Mouse (Mus musculus) hindbrain, postnatal 0 days (tissue): Measurements from ENCODE around the gene Get4. TPM values are rescaled to one million over a fixed set of nuclear protein-coding genes. Genes with fewer than 3 reads are reported as not detected.

Experiments
- ATAC-seq: fragments of 200-750 bp; cut with Nextera tagmentation; 2 replicates; pipeline ENCODE4 v1.8.0; 2017; ENCODE audit warnings: mild to moderate bottlenecking, moderate TSS enrichment, moderate library complexity
- DNase-seq: peaks from one replicate; pipeline ENCODE4 v3.0.0-alpha.2; 2015; ENCODE audit warnings: low spot score
- H3K27ac ChIP-seq: fragments of 300-500 bp; sonication (generic); 2 replicates; pipeline ENCODE4 v1.5.1; 2014; ENCODE audit warnings: mild to moderate bottlenecking
- H3K27me3 ChIP-seq: fragments of 300-500 bp; sonication (generic); 2 replicates; pipeline ENCODE4 v1.6.1; 2014; ENCODE audit warnings: low read length, mixed read lengths; ENCODE audit not compliant: insufficient read depth
- H3K36me3 ChIP-seq: fragments of 300-500 bp; sonication (generic); 2 replicates; pipeline ENCODE4 v1.6.1; 2014; ENCODE audit warnings: low read length, mixed read lengths; ENCODE audit not compliant: insufficient read depth
- H3K4me1 ChIP-seq: fragments of 300-500 bp; sonication (generic); 2 replicates; pipeline ENCODE4 v1.6.1; 2014; ENCODE audit warnings: antibody characterized with exemption, low read length, mixed read lengths; ENCODE audit not compliant: insufficient read depth
- H3K4me2 ChIP-seq: fragments of 300-500 bp; sonication (generic); 2 replicates; pipeline ENCODE4 v1.6.1; 2014; ENCODE audit warnings: low read depth, mild to moderate bottlenecking, low read length, moderate library complexity, mixed read lengths
- H3K4me3 ChIP-seq: fragments of 300-500 bp; sonication (generic); 2 replicates; pipeline ENCODE4 v1.5.1; 2014; ENCODE audit warnings: low read length
- H3K9ac ChIP-seq: fragments of 300-500 bp; sonication (generic); replicated peaks from 2 replicates; pipeline ENCODE4 v1.6.1; 2014; ENCODE audit warnings: mild to moderate bottlenecking, low read length, moderate library complexity, mixed read lengths
- H3K9me3 ChIP-seq: fragments of 300-500 bp; sonication (generic); 2 replicates; pipeline ENCODE4 v1.6.1; 2016; ENCODE audit warnings: low read length, mixed read lengths
- CTCF ChIP-seq: IDR thresholded peaks from 2 replicates; pipeline ENCODE4 v1.5.1; 2016; ENCODE audit warnings: antibody characterized with exemption, control low read depth, low read depth
- WGBS: fragments of 180-500 bp; shearing (Covaris S2); extraction: QIAGEN DNeasy Blood & Tissue Kit; methylation state at CpG from one replicate; pipeline ENCODE4 v1.1.7; 2014; 5-methylcytosine and 5-hydroxymethylcytosine counted together
- polyA plus RNA-seq: library from polyadenylated mRNA; unstranded; fragments of >200 nt; fragmentation: Nextera tagmentation; extraction: Ambion mirVana; gene quantifications from 2 replicates; pipeline ENCODE4 v1.2.1, GENCODE M21; 2015
- total RNA-seq: library from RNA; depleted of rRNA; stranded (reverse); fragments of >200 nt; gene quantifications from 2 replicates; pipeline ENCODE4 v1.2.3, GENCODE M21; 2014

Get4 gene
- total and polyA plus RNA-seq, 2 experiments from 2014 or later = 49.2 to 141 TPM

DNA sequence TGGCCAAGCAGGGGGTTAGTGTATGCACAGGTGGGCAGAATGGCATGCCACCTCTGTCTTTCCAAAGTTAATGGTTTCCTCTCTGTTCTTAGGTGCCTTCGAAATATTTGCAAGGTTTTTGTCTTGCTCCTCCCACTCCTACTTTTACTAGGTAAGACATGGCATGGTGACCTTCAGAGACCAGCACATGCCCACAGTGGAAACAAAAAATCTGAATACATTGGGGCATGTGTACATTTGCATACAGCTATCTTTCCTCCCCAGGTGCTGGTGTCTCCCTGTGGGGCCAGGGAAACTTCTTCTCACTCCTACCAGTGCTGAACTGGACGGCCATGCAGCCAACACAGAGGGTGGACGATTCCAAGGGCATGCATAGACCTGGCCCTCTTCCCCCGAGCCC, 17.7 kb upstream of the Get4 start:
- no peak for ATAC-seq
- Histone ChIP-seq H3K27me3 (no peaks in the 10 kb centered on the region), H3K4me2 (no peak overlapping the region), H3K36me3 (peaks cover 69% of the 10 kb centered on the region), H3K9me3 (no peaks in the 10 kb centered on the region), H3K4me1 (no peaks in the 10 kb centered on the region), H3K4me3 (no peak overlapping the region), H3K27ac (no peak overlapping the region), H3K9ac (no peak overlapping the region)
- no peak for DNase-seq
- 96% methylated on average over 4 of the region's 4 CpGs for WGBS
- TF ChIP-seq CTCF = no peak

- H3K4me2 ChIP-seq = no peak overlapping the region
- no peak for ATAC-seq
- H3K36me3 ChIP-seq = peaks cover 85% of the 10 kb centered on the region
- H3K4me3 ChIP-seq = no peak overlapping the region
- no peak overlapping the region for H3K27ac ChIP-seq
- no peaks in the 10 kb centered on the region for H3K4me1 ChIP-seq
- no peak for DNase-seq
- no peaks in the 10 kb centered on the region for H3K9me3 ChIP-seq
- no peaks in the 10 kb centered on the region for H3K27me3 ChIP-seq
- H3K9ac ChIP-seq = no peak overlapping the region
- WGBS = 81% methylated on average over 4 of the region's 4 CpGs
- TF ChIP-seq CTCF = no peak
Measured at GRCm38 (mm10) chr5:139237436-139237835, 14.7 kb upstream of the Get4 start.

DNA sequence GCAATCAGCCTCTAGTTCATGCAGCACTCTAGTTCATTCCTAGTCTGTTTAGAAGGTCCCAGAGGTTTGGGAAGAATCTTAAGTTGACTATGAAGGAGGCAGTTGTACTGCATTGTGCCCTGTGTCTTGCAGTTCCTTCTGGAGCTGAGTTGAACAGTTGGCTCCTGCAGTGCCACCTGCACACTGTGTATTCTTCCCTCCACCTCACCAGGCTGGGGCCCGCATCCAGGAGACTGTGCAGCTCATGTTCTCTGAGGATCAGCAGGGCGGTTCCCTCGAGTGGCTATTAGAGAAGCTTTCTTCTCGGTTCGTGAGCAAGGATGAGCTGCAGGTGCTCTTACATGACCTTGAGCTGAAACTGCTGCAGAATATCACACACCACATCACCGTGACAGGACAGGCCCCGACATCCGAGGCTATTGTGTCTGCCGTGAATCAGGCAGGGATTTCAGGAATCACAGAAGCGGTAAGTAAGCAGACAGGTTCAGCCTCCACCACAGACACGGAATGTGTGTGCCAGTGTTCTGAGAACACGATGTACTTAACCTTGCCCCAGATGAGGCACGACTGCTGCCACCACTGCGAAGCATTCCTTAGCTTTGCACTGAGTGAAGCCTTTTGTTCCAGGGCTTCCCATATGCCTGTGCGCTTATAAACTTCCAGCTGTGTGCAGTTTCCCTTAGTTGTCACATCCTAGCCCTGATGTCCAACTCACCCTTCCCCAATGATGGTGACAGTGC, 10.9 kb upstream of the Get4 start:
- no peak for DNase-seq
- Histone ChIP-seq H3K4me1 (no peaks in the 10 kb centered on the region), H3K4me2 (no peak overlapping the region), H3K4me3 (no peak overlapping the region), H3K9me3 (no peaks in the 10 kb centered on the region), H3K27ac (no peak overlapping the region), H3K36me3 (peaks cover 85% of the 10 kb centered on the region), H3K9ac (no peak overlapping the region), H3K27me3 (no peaks in the 10 kb centered on the region)
- ATAC-seq = no peak
- no peak for TF ChIP-seq CTCF
- 87% methylated on average over 15 of the region's 15 CpGs for WGBS

GRCm38 (mm10) chr5:139243384-139243783, 8.7 kb upstream of the Get4 start:
- ATAC-seq (no peak), DNase-seq (peak; percentile 40)
- Histone ChIP-seq H3K9me3 (no peaks in the 10 kb centered on the region), H3K4me1 (no peaks in the 10 kb centered on the region), H3K4me3 (no peak overlapping the region), H3K36me3 (peaks cover 88% of the 10 kb centered on the region), H3K27ac (no peak overlapping the region), H3K9ac (no peak overlapping the region), H3K27me3 (no peaks in the 10 kb centered on the region), H3K4me2 (no peak overlapping the region)
- WGBS = 75% methylated on average over 1 of the region's 1 CpGs
- TF ChIP-seq CTCF = no peak

GRCm38 (mm10) chr5:139247767-139248166, 4.4 kb upstream of the Get4 start:
- H3K9ac ChIP-seq = no peak overlapping the region
- ATAC-seq (no peak), DNase-seq (no peak)
- H3K9me3 ChIP-seq = no peaks in the 10 kb centered on the region
- no peak overlapping the region for H3K4me2 ChIP-seq
- no peak for TF ChIP-seq CTCF
- no peak overlapping the region for H3K27ac ChIP-seq
- H3K36me3 ChIP-seq = peaks cover 66% of the 10 kb centered on the region
- WGBS = 92% methylated on average over 3 of the region's 3 CpGs
- no peaks in the 10 kb centered on the region for H3K4me1 ChIP-seq
- no peak overlapping the region for H3K4me3 ChIP-seq
- H3K27me3 ChIP-seq = no peaks in the 10 kb centered on the region

DNA sequence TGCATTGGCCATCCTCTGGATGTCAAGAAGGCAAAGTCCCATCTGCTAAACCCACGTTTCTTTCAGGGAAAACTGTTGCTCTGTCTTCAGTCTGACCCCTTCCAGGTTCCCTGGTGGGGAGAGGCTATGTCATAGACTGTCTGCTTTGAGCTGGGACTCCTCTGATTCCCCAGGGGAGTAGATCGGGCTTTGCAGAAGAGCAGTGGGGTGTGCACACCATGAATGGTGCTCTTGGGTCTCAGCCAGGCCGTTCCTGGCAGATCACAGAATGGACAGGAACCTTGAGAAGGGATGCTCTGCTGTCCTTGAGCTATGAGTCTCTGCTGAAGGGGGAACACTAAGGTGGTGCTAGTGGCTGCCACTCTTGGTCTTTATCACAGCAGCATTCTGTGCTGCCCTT, 3.3 kb upstream of the Get4 start:
- TF ChIP-seq CTCF = no peak
- peaks cover 61% of the 10 kb centered on the region for H3K36me3 ChIP-seq
- peaks cover 8% of the 10 kb centered on the region for H3K4me1 ChIP-seq
- H3K4me2 ChIP-seq = no peak overlapping the region
- no peaks in the 10 kb centered on the region for H3K27me3 ChIP-seq
- 67% methylated on average over 3 of the region's 3 CpGs for WGBS
- no peak for DNase-seq
- H3K4me3 ChIP-seq = no peak overlapping the region
- no peaks in the 10 kb centered on the region for H3K9me3 ChIP-seq
- no peak for ATAC-seq
- no peak overlapping the region for H3K9ac ChIP-seq
- no peak overlapping the region for H3K27ac ChIP-seq

GRCm38 (mm10) chr5:139251279-139251678, 845 bp upstream of the Get4 start:
- peaks cover 37% of the 10 kb centered on the region for H3K36me3 ChIP-seq
- peaks cover 16% of the 10 kb centered on the region for H3K4me1 ChIP-seq
- no peaks in the 10 kb centered on the region for H3K27me3 ChIP-seq
- peak overlapping the region; percentile 80; the same call in 1 of the 2 replicates for H3K9ac ChIP-seq
- peak overlapping the region; percentile 86 for H3K27ac ChIP-seq
- no peak for TF ChIP-seq CTCF
- H3K9me3 ChIP-seq = no peaks in the 10 kb centered on the region
- H3K4me3 ChIP-seq = peak overlapping the region; percentile 79; the same call in 1 of the 2 replicates
- DNase-seq (no peak), ATAC-seq (no peak)
- 87% methylated on average over 7 of the region's 7 CpGs for WGBS
- H3K4me2 ChIP-seq = peak overlapping the region; percentile 78
